Mouse (Mus musculus): ENCODE data around the gene Taok3.

The Taok3 gene

DNA sequence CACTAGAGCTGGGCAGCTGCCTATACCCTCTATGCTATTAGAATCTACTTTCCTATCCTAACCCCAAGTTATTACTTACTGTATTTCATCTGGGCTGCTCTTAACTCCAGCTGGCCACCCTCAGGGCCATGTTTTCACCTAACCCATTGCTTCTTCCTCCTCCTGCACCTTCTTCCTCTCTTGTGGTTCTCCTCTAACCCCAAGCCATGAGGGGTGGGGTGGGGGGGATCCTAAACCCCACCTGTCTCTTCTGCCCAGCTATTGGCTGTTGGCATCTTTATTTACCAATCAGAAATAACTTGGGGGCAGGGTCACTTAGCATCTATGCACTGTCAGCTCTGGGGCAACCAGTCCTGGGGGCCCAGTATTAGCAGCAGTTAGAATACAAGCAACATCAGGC lies 26.2 kb downstream of the Taok3 start:
- no peak for DNase-seq (ENCODE audit: low spot score)

DNA sequence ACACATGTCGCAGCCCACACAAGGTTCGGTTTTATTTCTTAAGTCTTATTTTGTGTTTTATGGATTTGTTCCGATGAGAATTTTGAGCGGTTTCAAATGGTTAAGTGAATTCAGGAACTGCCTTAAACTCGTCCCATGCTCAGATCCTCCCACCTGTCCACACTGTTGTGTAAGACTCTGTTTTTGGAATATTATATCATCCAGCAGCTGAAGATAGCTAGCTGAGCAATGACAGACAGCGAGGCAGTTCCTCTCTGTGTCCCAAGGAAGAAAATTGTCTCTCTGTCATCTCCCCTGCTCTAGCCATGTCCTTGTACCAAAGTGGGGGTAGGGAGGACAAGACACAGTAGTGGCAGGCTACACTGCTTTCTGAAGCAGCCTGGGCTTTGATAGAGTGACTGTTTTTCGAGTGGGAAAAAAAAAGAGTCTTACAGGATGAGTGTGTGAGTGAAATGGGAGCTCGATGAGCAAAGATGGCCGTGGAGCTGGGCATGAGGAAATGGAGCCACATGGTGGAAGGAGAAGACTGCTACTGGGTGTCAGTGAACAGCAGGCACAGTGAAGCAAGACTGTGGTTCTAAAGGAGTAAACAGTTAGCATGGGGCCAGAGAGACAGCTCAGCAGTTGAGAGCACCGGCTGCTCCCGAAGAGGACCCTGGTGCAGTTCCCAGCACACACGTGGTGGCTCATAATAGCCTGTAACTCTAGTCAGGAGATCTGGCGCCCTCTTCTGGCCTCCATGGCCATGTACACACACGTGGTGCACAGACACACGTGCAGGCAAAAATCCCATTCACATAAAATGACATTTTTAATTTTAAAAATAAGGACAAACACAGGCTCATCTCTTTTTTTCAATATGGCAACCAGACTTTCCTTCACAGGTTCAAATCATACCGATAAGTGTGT lies 27.5 kb downstream of the Taok3 start:
- no peak for DNase-seq (ENCODE audit: low spot score)

DNA sequence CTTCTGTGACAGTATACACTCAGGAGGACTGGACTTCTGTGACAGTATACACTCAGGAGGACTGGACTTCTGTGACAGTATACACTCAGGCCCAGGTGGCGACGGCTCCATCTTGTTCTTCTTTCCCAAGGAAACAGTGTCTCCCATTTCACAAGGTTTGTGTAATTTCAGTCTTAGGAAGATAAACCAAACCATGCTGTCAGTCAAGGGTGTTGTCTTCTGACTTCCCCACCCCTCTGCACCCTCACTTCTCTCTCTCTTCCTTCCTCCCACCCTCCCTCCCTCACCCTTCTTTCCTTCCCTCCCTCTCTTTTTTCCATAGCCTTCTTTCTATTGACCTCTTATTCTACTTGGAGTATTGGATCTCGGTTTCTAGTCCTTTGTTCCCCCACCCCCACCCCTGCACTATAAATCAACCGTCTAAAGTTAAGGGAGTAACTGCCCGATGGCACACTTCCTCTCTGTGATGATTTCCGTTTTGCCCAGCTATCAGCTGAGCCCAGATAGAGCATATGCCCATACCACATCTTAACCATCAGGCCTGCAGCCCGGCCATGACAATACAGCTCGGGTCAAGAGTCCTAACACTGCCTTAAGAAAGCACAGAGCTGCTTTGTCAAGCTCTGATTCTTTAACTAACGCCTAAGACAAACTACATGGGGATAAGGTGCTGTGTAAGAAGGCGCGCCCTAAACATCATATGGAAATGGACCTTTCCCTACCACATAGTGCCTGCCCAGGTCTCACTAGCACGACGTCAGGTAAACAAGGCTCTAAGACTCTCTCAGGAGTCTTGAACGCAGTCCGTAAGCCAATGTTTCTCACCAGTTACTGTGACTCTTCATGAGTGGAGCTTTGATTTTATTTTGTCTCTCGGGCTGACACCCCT lies 29.4 kb downstream of the Taok3 start:
- no peak for DNase-seq (ENCODE audit: low spot score)

DNA sequence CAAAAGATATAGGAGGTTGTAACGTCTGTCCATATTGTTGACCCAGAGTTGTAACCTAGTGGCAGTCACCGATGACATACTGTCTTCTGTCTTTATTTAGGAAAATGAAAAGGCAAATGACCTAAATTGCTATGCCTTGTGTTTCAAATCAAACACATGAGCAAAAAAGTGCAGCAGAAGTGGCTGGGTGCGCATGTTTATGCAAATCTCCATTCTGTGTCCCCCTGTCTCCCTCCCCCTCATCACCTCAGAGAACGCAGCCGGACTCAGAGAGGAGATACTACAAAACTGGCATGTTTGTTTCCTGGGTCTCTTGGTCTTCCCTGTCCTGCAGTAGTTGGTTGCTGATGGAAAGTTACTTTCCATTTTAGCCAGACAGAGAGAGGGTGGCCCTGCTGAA lies 30.1 kb downstream of the Taok3 start:
- DNase-seq (ENCODE audit: low spot score), result no peak

DNA sequence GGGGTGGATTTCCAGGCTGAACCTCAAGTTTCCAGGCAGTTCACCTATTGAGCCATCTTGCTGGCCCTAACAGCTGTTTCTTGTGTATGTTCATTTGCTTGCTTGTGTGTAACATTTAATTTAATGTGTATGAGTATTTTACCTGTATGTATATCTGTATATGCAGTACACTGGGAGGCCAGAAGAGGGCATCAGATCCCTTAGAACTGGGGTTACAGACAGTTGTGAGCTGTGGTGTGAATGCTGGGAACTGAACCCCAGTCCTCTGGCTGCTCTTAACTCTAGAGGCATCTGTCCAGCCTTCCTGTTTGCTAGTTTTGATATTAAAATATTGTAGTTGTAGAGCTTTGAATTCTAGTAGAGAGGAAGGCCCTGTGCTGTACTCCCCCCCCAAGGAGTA lies 33.0 kb downstream of the Taok3 start:
- DNase-seq (ENCODE audit: low spot score), result no peak

DNA sequence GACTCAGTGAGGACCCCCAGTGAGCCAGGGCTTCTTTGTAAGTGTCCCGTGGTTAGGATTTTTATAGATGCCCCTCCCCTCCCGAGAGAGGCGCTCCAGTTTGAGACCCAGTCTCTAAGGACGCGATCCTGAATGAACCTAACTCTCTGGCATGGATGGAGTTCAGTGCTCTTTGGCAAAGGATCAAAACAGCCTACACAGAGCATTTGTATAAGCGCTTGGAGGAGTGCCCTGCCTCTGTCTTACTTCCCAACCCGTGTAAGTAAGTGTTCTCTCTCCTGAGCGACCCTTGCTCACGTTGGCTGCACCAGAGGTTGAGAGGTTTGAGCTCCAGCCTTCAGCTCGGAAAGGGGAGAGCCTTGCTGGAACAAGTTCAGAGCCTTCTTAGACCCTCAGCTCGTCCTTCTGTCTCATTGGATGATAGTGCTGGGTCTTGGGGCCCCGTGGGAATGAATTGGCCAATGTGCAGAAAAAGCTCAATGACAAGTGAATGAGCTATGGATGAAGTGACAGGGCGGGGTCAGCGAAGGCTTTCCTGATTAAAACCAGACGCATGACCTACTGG lies 33.7 kb downstream of the Taok3 start:
- DNase-seq (ENCODE audit: low spot score), result no peak

DNA sequence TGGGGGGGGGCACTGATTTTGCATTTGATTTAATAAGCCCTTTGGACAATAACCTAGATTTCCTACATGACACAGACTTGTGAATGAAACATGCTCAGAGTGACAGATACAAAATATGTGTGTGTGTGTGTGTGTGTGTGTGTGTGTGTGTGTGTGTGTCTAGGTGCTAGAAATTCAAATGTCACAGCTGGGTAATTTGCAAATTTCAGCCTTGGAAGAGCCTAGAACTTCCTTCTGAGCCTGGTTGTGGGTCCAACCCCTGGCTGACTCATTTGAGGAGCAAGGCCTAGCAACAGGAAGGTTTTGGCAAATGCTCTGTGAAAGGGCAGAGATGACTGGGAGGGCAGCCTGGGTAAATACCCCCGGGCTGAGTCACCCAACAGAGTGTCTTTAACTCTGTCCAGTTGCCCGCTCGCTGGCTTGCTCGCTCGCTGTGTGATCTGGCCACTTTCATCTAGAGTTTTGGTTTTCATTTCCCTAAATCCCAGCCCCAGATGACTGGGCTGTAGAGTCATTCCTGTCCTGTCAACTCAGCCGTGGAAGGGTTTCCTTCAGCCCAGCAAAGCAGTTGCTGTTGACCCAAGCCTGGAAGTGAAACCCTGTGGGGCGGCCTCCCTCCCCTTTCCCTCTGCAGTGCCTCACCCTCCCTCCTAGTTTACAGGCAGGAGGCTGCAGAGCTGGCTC lies 38.5 kb downstream of the Taok3 start:
- no peak for DNase-seq (ENCODE audit: low spot score)

DNA sequence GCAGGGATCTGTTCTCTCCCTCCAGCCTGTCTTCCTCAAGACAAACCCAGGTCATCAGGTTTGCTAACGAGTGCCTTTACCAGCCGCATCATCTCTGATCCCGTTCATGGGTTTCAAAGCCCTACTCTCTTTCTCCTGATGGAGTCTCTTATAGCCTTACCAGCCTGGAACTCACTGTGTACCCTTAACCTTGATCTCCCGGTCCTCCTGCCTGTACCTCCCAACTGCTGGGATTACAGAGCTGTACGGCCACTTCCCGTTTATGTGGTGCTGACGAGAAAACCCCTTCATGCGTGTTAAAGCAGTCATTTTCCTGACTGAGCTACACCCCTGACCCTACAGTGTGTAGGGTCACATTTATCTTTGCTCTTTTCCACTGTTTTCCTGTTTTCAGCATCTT lies 39.4 kb downstream of the Taok3 start:
- DNase-seq (ENCODE audit: low spot score), result no peak

DNA sequence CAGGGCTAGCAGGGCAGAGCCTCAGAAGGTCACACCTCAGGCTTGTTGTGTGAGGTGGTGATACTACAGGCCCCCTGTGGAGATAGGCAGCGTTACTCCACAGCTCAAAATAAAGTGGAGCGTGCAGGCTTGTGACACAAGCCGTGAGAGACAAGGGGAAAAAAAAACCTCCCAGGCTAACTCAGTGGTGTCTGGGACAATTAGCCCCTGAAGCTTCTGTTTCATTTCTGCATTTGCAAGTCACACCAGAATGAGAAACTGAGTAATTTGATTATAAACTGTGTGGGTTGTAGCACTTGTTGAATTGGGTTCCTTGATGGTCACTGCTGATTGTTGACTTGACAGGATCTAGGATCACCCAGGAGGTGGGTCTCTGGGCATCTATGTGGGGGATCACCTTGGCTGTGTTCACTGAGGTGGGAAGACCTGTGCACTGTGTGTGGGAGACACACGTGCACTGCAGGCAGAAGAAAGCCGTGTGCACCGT lies 39.9 kb downstream of the Taok3 start:
- DNase-seq (ENCODE audit: low spot score), result no peak

DNA sequence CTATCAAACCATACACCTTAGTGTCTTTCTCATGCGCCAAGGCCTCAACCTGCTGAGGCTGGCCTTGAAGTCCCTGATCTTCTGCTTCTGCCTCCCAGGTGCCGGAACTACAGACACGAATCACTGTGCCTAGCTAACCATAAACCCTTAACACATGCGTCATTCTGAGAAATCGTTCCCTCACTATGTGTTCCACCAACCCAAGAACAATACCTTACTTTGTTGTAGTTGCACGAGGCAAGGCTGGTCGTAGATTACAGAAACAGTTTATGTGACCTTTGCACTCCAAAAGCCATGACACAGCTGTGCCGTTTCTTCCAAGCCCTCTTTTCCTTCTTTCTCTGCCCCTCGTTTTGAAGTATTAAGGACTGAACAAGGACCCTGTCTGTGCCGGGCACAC lies 40.6 kb downstream of the Taok3 start:
- no peak for DNase-seq (ENCODE audit: low spot score)

DNA sequence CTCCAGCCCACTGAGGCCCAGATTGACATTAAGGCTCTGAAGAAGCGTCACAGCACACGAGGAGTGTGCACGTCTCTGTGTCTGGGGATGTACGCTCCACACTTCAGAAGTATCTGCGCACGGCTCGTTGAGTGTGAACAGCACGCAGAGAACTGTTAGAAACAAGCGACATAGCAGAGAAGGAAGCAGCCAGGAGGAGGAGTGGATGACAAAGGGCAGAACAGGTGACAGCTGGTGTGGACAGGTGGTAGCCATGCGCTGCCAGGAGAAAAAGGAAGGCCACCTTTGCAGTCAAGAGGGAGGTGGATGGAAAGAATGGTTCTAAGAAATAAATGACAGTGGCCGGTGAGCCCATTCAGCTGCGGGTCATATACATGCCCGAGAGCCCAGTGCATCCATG lies 43.9 kb downstream of the Taok3 start:
- DNase-seq (ENCODE audit: low spot score), result no peak

DNA sequence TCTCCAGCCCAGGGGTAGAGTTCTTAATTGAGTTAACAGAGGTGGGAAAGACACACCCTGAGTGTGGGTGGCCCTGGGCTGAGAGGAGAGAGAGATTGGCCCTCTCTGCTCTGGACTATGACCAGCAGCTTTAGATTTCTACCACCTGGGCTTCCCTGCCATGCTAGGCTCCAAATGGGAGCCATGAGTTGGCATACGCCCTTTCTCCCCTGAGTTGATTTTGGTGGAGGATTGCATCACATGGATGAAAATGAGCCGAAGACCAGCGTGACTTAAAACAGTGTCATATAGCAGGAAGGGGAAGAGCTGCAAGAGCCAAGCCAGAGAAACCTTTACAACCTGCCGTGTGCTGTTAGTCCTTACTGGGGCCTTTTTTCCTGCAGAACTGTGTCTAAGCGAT lies 44.6 kb downstream of the Taok3 start:
- no peak for DNase-seq (ENCODE audit: low spot score)

DNA sequence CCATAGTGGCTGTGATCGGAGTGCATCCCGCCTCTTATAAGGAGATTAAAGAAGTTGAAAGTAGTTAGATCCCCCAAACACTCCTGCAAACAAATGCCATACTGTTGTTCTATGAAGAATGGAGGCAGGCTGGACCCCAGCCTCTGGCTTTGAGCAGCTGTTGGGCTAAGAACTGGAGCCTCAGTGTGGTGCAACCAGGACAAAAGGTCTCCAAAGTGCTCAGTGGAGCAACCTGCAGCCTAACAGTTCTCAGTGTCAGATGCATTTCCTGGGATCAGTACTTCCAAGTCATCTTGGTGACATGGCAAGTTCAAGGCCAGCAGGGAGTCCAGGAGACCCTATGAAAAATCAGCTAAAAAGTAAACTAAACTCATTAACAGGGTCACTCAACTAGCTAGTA lies 45.0 kb downstream of the Taok3 start:
- DNase-seq (ENCODE audit: low spot score), result no peak

DNA sequence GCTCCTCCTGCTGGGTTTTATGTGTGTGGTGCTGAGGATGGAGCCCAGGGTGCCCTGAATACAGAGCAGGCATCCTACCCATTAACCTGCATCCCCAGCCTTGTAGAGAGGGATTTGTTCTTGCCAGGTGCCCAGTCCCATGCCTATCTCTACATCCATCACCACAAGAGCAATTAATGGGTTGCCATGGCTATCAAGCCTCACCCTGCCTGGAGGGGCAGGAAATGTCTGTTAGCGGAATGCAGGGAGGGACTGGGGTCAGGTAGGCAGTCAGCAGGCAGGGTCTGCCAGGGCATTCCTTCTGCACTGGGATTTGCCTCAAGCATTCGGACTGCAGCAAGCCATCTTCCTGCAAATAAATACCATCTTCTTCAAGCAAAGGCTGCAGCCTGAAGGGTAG lies 46.0 kb downstream of the Taok3 start:
- no peak for DNase-seq (ENCODE audit: low spot score)

DNA sequence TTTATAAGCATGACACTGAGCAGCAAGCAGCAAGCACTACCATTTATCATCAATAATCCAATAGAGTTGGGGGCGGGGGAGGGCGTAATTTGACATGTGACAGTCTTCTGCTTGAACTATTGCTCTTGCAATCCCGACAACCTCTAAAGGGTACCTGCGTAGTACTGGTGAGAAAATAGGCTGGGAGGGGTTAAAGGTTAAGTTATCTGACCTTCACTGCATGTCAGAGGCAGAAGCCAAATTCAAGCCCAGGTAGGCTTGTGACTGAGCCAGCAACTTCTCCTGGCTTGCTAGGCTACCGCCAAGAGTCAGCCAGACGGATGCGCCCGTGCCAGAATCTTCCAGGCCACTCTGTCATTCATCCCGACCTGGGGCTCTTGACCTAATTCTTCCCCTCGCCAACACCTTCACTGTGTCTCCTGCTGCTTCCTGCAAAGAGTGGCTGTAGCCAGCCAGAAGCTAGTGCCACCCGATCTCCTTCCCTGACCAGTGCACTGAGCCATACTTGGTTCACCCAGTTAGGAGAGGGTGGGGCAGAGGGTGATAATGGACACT lies 47.0 kb downstream of the Taok3 start:
- no peak for DNase-seq (ENCODE audit: low spot score)

DNA sequence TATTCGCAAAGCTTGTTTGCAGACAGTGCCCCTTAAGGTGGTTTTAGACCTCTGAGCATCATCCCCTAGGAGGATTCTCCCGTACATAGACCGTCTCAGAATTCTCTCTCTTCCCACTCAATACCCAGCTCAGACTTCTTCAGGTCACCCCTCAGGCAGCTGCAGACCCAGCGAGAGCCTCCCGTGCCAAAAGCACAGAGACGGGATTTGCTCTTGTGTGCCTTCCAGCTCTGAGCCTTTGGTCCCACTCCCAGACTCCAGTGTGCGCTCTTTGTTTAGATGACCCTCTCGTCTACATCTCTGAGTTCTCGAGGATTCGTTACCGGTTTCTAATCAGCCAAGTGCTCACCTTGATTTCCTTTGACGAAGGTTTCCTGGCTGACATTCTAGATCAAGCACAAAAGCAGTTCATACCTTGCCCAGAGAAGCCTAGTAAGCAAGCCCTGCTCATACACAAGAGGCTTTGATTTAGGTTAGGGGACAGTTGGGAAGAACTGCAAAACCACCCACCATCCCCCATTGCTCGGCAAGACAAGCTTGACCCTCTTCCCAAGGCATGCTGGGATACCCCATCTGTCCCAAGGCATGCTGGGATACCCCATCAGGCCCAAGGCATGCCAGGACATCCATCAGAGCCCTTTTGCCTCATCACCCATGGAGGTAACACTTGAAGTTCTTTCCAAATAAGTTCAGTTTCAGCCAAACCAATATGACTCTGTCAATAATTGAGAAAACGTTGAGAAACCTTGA lies 48.6 kb downstream of the Taok3 start:
- DNase-seq (ENCODE audit: low spot score), result no peak

DNA sequence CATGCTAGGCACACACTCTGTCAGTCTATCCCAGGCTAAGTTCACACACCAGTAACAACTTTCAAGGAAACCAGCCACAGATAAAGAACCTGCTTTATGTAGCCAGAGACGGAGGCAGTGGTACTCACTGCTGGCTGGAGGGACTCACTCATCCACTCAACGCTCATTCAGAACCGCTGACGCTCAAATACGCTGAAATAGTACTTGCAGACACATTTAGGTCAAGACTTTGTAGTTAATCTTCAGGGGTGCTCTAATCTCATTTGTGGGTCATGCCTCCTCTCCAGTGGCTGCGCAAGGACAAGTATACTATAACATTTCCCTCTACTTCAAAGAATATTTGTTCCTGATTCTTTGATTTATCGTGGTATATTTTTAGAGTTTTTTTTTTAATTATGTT lies 54.1 kb downstream of the Taok3 start:
- DNase-seq (ENCODE audit: low spot score), result no peak

DNA sequence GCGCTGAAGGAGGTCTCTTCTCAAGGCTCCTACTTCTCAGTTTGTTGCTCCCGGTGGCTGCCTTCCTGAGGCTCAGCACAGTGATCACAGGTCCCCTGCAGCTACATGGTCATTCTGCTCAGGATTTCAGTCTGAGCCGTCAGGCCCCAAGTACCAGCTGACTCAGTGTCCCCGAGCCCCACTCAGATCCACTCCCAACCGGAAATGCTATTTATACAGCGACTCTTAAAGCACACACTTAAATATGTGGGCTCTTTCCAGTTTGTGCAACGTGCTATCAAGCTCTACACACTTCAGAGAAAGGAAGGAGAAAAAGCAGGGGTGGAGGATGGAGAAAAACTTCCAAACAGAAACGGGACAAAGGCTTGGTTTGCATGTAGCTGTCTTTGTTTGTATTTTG lies 56.0 kb downstream of the Taok3 start:
- no peak for DNase-seq (ENCODE audit: low spot score)

DNA sequence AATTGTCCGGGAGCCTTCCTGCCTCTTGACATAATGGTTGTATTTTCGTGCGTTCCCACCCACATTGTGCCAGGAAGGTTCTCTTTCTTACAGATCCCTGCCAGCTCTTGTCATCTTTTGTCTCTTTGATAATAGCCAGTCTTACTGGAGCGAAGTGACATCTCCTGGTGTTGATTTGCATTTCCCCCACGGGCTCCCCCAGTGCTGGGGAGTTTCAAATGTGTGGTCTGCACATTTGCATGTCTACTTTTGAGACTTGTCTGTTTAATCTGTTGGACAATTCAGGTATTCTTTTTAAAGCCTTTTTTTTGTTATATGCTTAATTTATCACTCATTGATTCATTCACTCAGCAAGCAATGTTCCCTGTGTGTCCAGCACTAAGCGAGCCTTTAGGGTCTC lies 58.1 kb downstream of the Taok3 start:
- DNase-seq (ENCODE audit: low spot score), result no peak

DNA sequence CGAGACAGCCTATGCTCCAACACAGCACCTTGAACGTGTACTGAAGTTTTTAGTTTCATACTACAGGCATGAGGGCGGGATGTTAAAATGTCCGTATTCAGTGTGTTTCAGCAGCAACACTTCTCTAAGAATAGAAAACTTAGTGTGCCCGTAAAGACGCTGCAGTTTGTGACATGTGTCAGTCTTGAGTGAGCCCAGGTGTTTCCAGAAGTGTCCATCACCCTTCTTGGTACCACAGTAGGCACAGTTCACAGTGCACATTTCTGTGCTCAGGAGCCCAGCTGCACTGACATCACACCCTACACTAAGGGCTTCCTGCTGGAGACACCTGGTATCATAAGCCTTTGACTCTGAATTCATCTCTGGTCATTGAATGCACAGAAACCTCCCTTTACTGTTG lies 58.6 kb downstream of the Taok3 start:
- DNase-seq (ENCODE audit: low spot score), result no peak

DNA sequence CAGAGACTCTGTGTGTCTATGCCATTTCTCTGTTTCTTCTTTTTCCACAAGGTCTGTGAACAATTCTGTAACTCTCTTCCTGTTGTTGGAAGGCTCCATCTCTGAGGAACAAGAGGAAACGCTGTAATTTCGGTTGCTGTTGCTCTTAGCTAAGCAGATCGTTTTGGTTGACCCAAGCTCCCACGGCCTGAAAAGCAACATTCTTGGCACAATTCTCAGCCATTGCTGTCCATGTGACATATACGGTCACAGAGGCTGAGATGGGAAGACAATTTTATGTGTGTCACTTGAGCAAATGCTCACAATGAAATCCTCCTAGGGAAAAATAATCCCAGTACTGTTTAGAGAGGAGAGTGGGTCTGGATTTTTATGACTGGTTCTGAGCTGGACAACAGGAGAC lies 62.0 kb downstream of the Taok3 start:
- no peak for DNase-seq (ENCODE audit: low spot score)
